Mouse (Mus musculus): Measurements from ENCODE around the gene Klhl3.

- TF ChIP-seq CTCF (IDR thresholded peaks at IDR 0.05; ENCODE audit: control insufficient read depth, insufficient read depth, low read length) (no peak), POLR2A (IDR thresholded peaks at IDR 0.05; ENCODE audit: borderline replicate concordance, control insufficient read depth, low read depth, low read length) (no peak)
These were observed 73.3 kb downstream of the Klhl3 start for GRCm38 (mm10) chr13:58040112-58040511.
